Mouse (Mus musculus): Measurements from ENCODE around the gene Wwtr1.

DNA sequence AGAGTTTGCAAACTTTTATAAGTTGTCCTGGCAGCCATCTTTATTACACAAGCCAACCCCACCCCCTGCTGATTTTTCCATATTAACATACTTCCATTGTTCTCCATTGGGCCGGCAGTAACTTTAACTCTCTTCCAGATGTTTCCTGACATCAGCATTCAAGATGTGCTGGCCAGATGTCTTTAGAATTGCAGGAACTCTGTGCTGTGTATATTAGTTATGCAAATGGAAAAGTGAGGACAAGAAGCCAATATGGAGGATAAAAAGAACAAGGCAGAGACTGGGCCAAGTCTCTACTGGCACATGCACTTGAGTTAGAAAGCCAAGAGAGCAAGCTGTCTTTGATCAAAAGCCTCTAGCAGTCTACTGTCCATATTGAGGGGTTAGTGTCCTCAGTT is 28.9 kb upstream of the Wwtr1 start:
- TF ChIP-seq CTCF (conservative IDR thresholded peaks at IDR 0.05; ENCODE audit: low read length) = no peak
- TF ChIP-seq NANOG (IDR thresholded peaks at IDR 0.05; ENCODE audit: borderline replicate concordance, low read length) = no peak

All from E14TG2a.4 (cell line).